ENCODE assay signal across 10 mouse cellular contexts in the genomic region with DNA sequence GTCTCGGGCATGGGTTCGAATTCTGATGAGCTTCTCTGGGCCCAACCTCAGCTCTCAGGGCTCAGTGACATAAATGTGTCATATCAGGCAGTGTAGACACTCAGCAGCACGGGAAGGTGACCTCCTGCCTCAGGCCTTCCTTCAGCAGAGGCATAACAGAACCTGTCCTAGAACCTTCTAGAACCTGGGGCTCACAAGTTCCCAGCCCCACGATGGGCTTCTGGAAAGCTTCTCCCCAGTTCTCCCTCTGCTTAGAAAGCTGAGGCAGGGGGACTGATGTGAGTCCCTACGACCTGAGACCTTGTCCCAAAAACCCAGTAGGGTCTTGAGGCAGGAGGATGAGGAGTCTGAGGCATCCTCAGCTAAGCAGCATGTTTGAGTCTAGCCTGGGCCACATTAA. TPM values are rescaled to one million over a fixed set of nuclear protein-coding genes. Genes with fewer than 3 reads are reported as not detected.
DNase-seq lines count a peak whose midpoint lies in the region; ATAC-seq and TF ChIP-seq lines count a peak whose summit lies in the region.
"Had no signal": no experiment of that assay in that cellular context is flagged by ENCODE, and none has a peak within 500 bp of the region (broad histone marks: within the 10 kb centered on the region; RNA-seq: fewer than 3 reads in every experiment).

No protein-coding gene starts in this region.

- dilution Hi-C loops in CH12.LX (cut with MboI; ENCODE audit: extremely low pct_ligation_motif_present, extremely low pct_unique_long_range_greater_than_20kb, low sequenced_read_pairs) = no loop called here

- no peak for TF ChIP-seq CTCF in CH12.LX (conservative IDR thresholded peaks at IDR 0.05 in 1 of 2, IDR thresholded peaks at IDR 0.05 in 1 of 2; ENCODE audit: low read depth in 2 of 2, low read length in 2 of 2)

- ATAC-seq in forebrain, embryonic 12.5 days (ENCODE audit: low FRiP score) = no peak
- ATAC-seq in forebrain, embryonic 16.5 days = no peak
- ATAC-seq in limb, embryonic 12.5 days (ENCODE audit: insufficient number of reproducible peaks, insufficient read depth, low FRiP score, low TSS enrichment, low read depth) = no peak
- ATAC-seq: intestine, postnatal 0 days; Patski had no signal

- 75% methylated on average over 5 of the region's 5 CpGs for WGBS in forebrain, embryonic 12.5 days
- WGBS in forebrain, embryonic 16.5 days = 75% methylated on average over 5 of the region's 5 CpGs
- 83% methylated on average over 5 of the region's 5 CpGs for WGBS in limb, embryonic 12.5 days

- in situ Hi-C loops in CH12.LX (cut with MboI; ENCODE audit: low pct_ligation_motif_present, low pct_unique_long_range_greater_than_20kb, low sequenced_read_pairs) = no loop called here

- H3K27me3 ChIP-seq in forebrain, embryonic 12.5 days = peaks cover 6% of the 10 kb centered on the region
- H3K27me3 ChIP-seq in forebrain, embryonic 16.5 days (replicated peaks; ENCODE audit: control insufficient read depth, insufficient read depth, low read length) = no peaks in the 10 kb centered on the region
- H3K27me3 ChIP-seq in CH12.LX (replicated peaks) = no peaks in the 10 kb centered on the region
- no peaks in the 10 kb centered on the region for H3K27me3 ChIP-seq in limb, embryonic 12.5 days
- H3K27me3 ChIP-seq: Patski had no signal

- no peak for TF ChIP-seq POLR2A in CH12.LX (IDR thresholded peaks at IDR 0.05; ENCODE audit: low read depth, low read length)

- no peak overlapping the region for H3K9ac ChIP-seq in forebrain, embryonic 12.5 days
- H3K9ac ChIP-seq in forebrain, embryonic 16.5 days (replicated peaks; ENCODE audit: low read depth, low read length) = no peak overlapping the region
- H3K9ac ChIP-seq in CH12.LX (ENCODE audit: insufficient read depth, low read depth) = no peak overlapping the region
- H3K9ac ChIP-seq in limb, embryonic 12.5 days (replicated peaks) = no peak overlapping the region

- peaks cover 79% of the 10 kb centered on the region for H3K4me1 ChIP-seq in forebrain, embryonic 12.5 days
- peaks cover 64% of the 10 kb centered on the region for H3K4me1 ChIP-seq in forebrain, embryonic 16.5 days (replicated peaks; ENCODE audit: control insufficient read depth, insufficient read depth, low read length)
- H3K4me1 ChIP-seq in CH12.LX (ENCODE audit: control insufficient read depth in 1 of 2, insufficient read depth in 2 of 2) = peaks cover 49 to 59% of the 10 kb centered on the region in 2 experiments
- H3K4me1 ChIP-seq in limb, embryonic 12.5 days (replicated peaks) = peaks cover 88% of the 10 kb centered on the region

- H3K9me3 ChIP-seq in forebrain, embryonic 12.5 days = no peaks in the 10 kb centered on the region
- no peaks in the 10 kb centered on the region for H3K9me3 ChIP-seq in forebrain, embryonic 16.5 days (ENCODE audit: control insufficient read depth, low read length)
- H3K9me3 ChIP-seq in CH12.LX (replicated peaks; ENCODE audit: low read length) = no peaks in the 10 kb centered on the region
- no peaks in the 10 kb centered on the region for H3K9me3 ChIP-seq in limb, embryonic 12.5 days

- TF ChIP-seq EP300 in CH12.LX (IDR thresholded peaks at IDR 0.05; ENCODE audit: low read length) = no peak

- no peak overlapping the region for H3K4me2 ChIP-seq in forebrain, embryonic 12.5 days
- no peak overlapping the region for H3K4me2 ChIP-seq in forebrain, embryonic 16.5 days (ENCODE audit: low read length)
- peak overlapping the region; percentile 39; the same call in 1 of the 2 replicates for H3K4me2 ChIP-seq in CH12.LX (ENCODE audit: insufficient read depth, low read depth, poor library complexity, severe bottlenecking)
- 0 out of 2 replicates have a peak overlapping the region, but pooled peaks have one; percentile 44 for H3K4me2 ChIP-seq in limb, embryonic 12.5 days

- 0 out of 2 replicates have a peak, but pooled peaks cover 4% of the 10 kb centered on the region for H3K36me3 ChIP-seq in forebrain, embryonic 12.5 days (replicated peaks)
- H3K36me3 ChIP-seq in forebrain, embryonic 16.5 days (ENCODE audit: control insufficient read depth, insufficient read depth) = no peaks in the 10 kb centered on the region
- H3K36me3 ChIP-seq in CH12.LX (replicated peaks in 1 of 2; ENCODE audit: control insufficient read depth in 1 of 2, insufficient read depth in 1 of 2, low read length in 1 of 2) = peaks cover 26 to 60% of the 10 kb centered on the region in 2 experiments
- peaks cover 19% of the 10 kb centered on the region for H3K36me3 ChIP-seq in limb, embryonic 12.5 days

- peak; percentile 40 for DNase-seq in kidney, adult 9 months
- DNase-seq in kidney, postnatal 14 days = no peak
- no peak for DNase-seq in CH12.LX (ENCODE audit: extremely low read depth)
- no peak for DNase-seq in frontal cortex, postnatal 36 days (ENCODE audit: low spot score in 2 of 2)
- DNase-seq in adrenal gland, postnatal 36 days = no peak

- 0 out of 2 replicates have a peak overlapping the region, but pooled peaks have one; percentile 80 for H3K27ac ChIP-seq in forebrain, embryonic 12.5 days
- no peak overlapping the region for H3K27ac ChIP-seq in forebrain, embryonic 16.5 days (ENCODE audit: low read length)
- H3K27ac ChIP-seq in CH12.LX (ENCODE audit: insufficient read depth, low read depth) = peak overlapping the region; percentile 30; the same call in 1 of the 2 replicates
- H3K27ac ChIP-seq in limb, embryonic 12.5 days = peak overlapping the region; percentile 86

- no peak for TF ChIP-seq RAD21 in CH12.LX (IDR thresholded peaks at IDR 0.05; ENCODE audit: low read depth, low read length)

- no peak overlapping the region for H3K4me3 ChIP-seq in forebrain, embryonic 12.5 days (replicated peaks)
- no peak overlapping the region for H3K4me3 ChIP-seq in forebrain, embryonic 16.5 days (replicated peaks; ENCODE audit: low read length)
- H3K4me3 ChIP-seq in CH12.LX (replicated peaks in 1 of 3; ENCODE audit: low read depth in 2 of 3, low read length in 2 of 3, poor library complexity in 1 of 3) = no peak overlapping the region
- H3K4me3 ChIP-seq in limb, embryonic 12.5 days (replicated peaks) = no peak overlapping the region

- H3K79me2 ChIP-seq in CH12.LX (replicated peaks; ENCODE audit: control insufficient read depth, extremely low read depth, insufficient read depth, poor library complexity, severe bottlenecking) = peaks cover 8% of the 10 kb centered on the region; the same call in 1 of the 2 replicates

TF ChIP-seq in CH12.LX, 34 proteins besides CTCF, POLR2A, EP300 and RAD21:
- TF ChIP-seq MAX (IDR thresholded peaks at IDR 0.05; ENCODE audit: low read length) (no peak), CHD1 (IDR thresholded peaks at IDR 0.05; ENCODE audit: low read depth, low read length) (no peak), ETS1 (conservative IDR thresholded peaks at IDR 0.05; ENCODE audit: low read depth, low read length) (no peak), USF2 (conservative IDR thresholded peaks at IDR 0.05; ENCODE audit: low read depth, low read length) (no peak), TBP (conservative IDR thresholded peaks at IDR 0.05; ENCODE audit: low read depth, low read length) (no peak)

RNA-seq across cellular contexts. Expression of a gene that starts 22.3 kb away (rescaled TPM):
- polyA plus RNA-seq in forebrain, embryonic 12.5 days (2016; fragmentation: Nextera tagmentation; extraction: Ambion mirVana) = 1.8 and 2.6 TPM in 2 replicates
- polyA plus RNA-seq in forebrain, embryonic 16.5 days (2015; fragmentation: Nextera tagmentation; extraction: Ambion mirVana) = 1.2 and 1.8 TPM in 2 replicates
- total RNA-seq in CH12.LX (2012; rRNA removed) = 0.13 and 0.34 TPM in 2 replicates
- not detected in 2 replicates for total RNA-seq in CH12.LX (2014; rRNA removed)
- 0.64 TPM in 1 of 2 replicates, not detected in the other for polyA plus RNA-seq in CH12.LX (2012; ENCODE audit: insufficient read length, low read depth)
- polyA plus RNA-seq in limb, embryonic 12.5 days (2016; fragmentation: Nextera tagmentation; extraction: Ambion mirVana) = 2.9 and 3.0 TPM in 2 replicates
- 1 to 10 TPM; 1.2 to 1.6 TPM for total RNA-seq in adrenal gland, postnatal 36 days (2021)

RNA-seq across cellular contexts. Expression of a gene that starts 26.3 kb away (rescaled TPM):
- polyA plus RNA-seq in forebrain, embryonic 12.5 days (2016; fragmentation: Nextera tagmentation; extraction: Ambion mirVana) = 1.4 and 2.1 TPM in 2 replicates
- polyA plus RNA-seq in forebrain, embryonic 16.5 days (2015; fragmentation: Nextera tagmentation; extraction: Ambion mirVana) = 1.0 and 2.2 TPM in 2 replicates
- 0.29 and 1.1 TPM in 2 replicates for total RNA-seq in CH12.LX (2012; rRNA removed)
- total RNA-seq in CH12.LX (2014; rRNA removed) = 0.65 and 0.98 TPM in 2 replicates
- 0.46 and 1.2 TPM in 2 replicates for polyA plus RNA-seq in CH12.LX (2012; ENCODE audit: insufficient read length, low read depth)
- polyA plus RNA-seq in limb, embryonic 12.5 days (2016; fragmentation: Nextera tagmentation; extraction: Ambion mirVana) = 1.1 and 3.1 TPM in 2 replicates
- total RNA-seq in adrenal gland, postnatal 36 days (2021) = 1 to 10 TPM in 1 of 2 experiments, not detected in 1; 1.5 TPM

RNA-seq across cellular contexts. Expression of a gene that starts 30.9 kb away (rescaled TPM):
- polyA plus RNA-seq in forebrain, embryonic 12.5 days (2016; fragmentation: Nextera tagmentation; extraction: Ambion mirVana) = 4.2 and 4.6 TPM in 2 replicates
- polyA plus RNA-seq in forebrain, embryonic 16.5 days (2015; fragmentation: Nextera tagmentation; extraction: Ambion mirVana) = 6.2 and 8.8 TPM in 2 replicates
- 1.2 and 1.5 TPM in 2 replicates for total RNA-seq in CH12.LX (2012; rRNA removed)
- 0.96 and 1.0 TPM in 2 replicates for total RNA-seq in CH12.LX (2014; rRNA removed)
- polyA plus RNA-seq in CH12.LX (2012; ENCODE audit: insufficient read length, low read depth) = 3.2 and 3.4 TPM in 2 replicates
- polyA plus RNA-seq in limb, embryonic 12.5 days (2016; fragmentation: Nextera tagmentation; extraction: Ambion mirVana) = 3.3 and 3.8 TPM in 2 replicates
- total RNA-seq in adrenal gland, postnatal 36 days (2021) = 1 to 10 TPM; 1.1 to 1.7 TPM

RNA-seq across cellular contexts. Expression of a gene that starts 30.9 kb away (rescaled TPM):
- 68.1 and 68.5 TPM in 2 replicates for polyA plus RNA-seq in forebrain, embryonic 12.5 days (2016; fragmentation: Nextera tagmentation; extraction: Ambion mirVana)
- 86.0 and 91.0 TPM in 2 replicates for polyA plus RNA-seq in forebrain, embryonic 16.5 days (2015; fragmentation: Nextera tagmentation; extraction: Ambion mirVana)
- total RNA-seq in CH12.LX (2012; rRNA removed) = 131 and 143 TPM in 2 replicates
- total RNA-seq in CH12.LX (2014; rRNA removed) = 81.7 and 83.0 TPM in 2 replicates
- polyA plus RNA-seq in CH12.LX (2012; ENCODE audit: insufficient read length, low read depth) = 78.2 and 93.5 TPM in 2 replicates
- polyA plus RNA-seq in limb, embryonic 12.5 days (2016; fragmentation: Nextera tagmentation; extraction: Ambion mirVana) = 71.9 and 74.6 TPM in 2 replicates
- 10 to 100 TPM; 48.9 to 54.0 TPM for total RNA-seq in adrenal gland, postnatal 36 days (2021)

RNA-seq across cellular contexts. Expression of a gene that starts 36.8 kb away (rescaled TPM):
- polyA plus RNA-seq in forebrain, embryonic 12.5 days (2016; fragmentation: Nextera tagmentation; extraction: Ambion mirVana) = 145 and 148 TPM in 2 replicates
- polyA plus RNA-seq in forebrain, embryonic 16.5 days (2015; fragmentation: Nextera tagmentation; extraction: Ambion mirVana) = 121 and 133 TPM in 2 replicates
- total RNA-seq in CH12.LX (2012; rRNA removed) (38.8 and 44.5 TPM in 2 replicates), CH12.LX (2014; rRNA removed) (29.5 and 33.1 TPM in 2 replicates)
- polyA plus RNA-seq in CH12.LX (2012; ENCODE audit: insufficient read length, low read depth) = 67.7 and 75.4 TPM in 2 replicates
- polyA plus RNA-seq in limb, embryonic 12.5 days (2016; fragmentation: Nextera tagmentation; extraction: Ambion mirVana) = 136 and 137 TPM in 2 replicates
- total RNA-seq in adrenal gland, postnatal 36 days (2021) = 10 to 100 TPM; 37.8 to 49.0 TPM

Comparison
In these comparisons a context has a peak if more than half of its experiments do, and no peak if none do; other contexts are left out.
1. H3K4me2 ChIP-seq: peak in CH12.LX (single experiment) and limb, embryonic 12.5 days (single experiment); none in forebrain, embryonic 12.5 days (single experiment) and forebrain, embryonic 16.5 days (single experiment).